Mouse (Mus musculus) heart, embryonic 13.5 days (tissue): ENCODE results near the gene Ern2. TPM values are rescaled to one million over a fixed set of nuclear protein-coding genes. Genes with fewer than 3 reads are reported as not detected.
A peak's percentile ranks its signal among the peaks of the same experiment; 100 is the strongest.

Experiments
- ATAC-seq: fragments of 200-750 bp; cut with Nextera tagmentation; 2 replicates; pipeline ENCODE4 v1.8.0; 2017; ENCODE audit warnings: moderate TSS enrichment; ENCODE audit not compliant: insufficient number of reproducible peaks, low FRiP score, low TSS enrichment; ENCODE audit errors: extremely low read depth
- H3K27ac ChIP-seq: fragments of 300-500 bp; sonication (generic); replicated peaks from 2 replicates; pipeline ENCODE4 v1.5.1; 2015; ENCODE audit warnings: moderate library complexity, mild to moderate bottlenecking, inconsistent platforms
- H3K27me3 ChIP-seq: fragments of 300-500 bp; sonication (generic); replicated peaks from 2 replicates; pipeline ENCODE4 v1.6.1; 2015; ENCODE audit warnings: mild to moderate bottlenecking, inconsistent platforms
- H3K36me3 ChIP-seq: fragments of 300-500 bp; sonication (generic); 2 replicates; pipeline ENCODE4 v1.6.1; 2015; ENCODE audit warnings: mild to moderate bottlenecking, inconsistent platforms
- H3K4me1 ChIP-seq: fragments of 300-500 bp; sonication (generic); 2 replicates; pipeline ENCODE4 v1.6.1; 2015; ENCODE audit warnings: inconsistent platforms
- H3K4me2 ChIP-seq: fragments of 300-500 bp; sonication (generic); 2 replicates; pipeline ENCODE4 v1.6.1; 2015; ENCODE audit warnings: inconsistent platforms, mild to moderate bottlenecking, moderate library complexity
- H3K4me3 ChIP-seq: fragments of 300-500 bp; sonication (generic); 2 replicates; pipeline ENCODE4 v1.5.1; 2015; ENCODE audit warnings: moderate library complexity, mild to moderate bottlenecking, inconsistent platforms
- H3K9ac ChIP-seq: fragments of 300-500 bp; sonication (generic); 2 replicates; pipeline ENCODE4 v1.6.1; 2015; ENCODE audit warnings: inconsistent platforms, mild to moderate bottlenecking, moderate library complexity
- H3K9me3 ChIP-seq: fragments of 300-500 bp; sonication (generic); 2 replicates; pipeline ENCODE4 v1.6.1; 2016; ENCODE audit warnings: inconsistent platforms
- WGBS: fragments of 180-500 bp; shearing (Covaris S2); methylation state at CpG from one replicate; pipeline ENCODE4 v1.1.7; 2015; ENCODE audit warnings: mixed read lengths; 5-methylcytosine and 5-hydroxymethylcytosine counted together
- polyA plus RNA-seq: library from polyadenylated mRNA; unstranded; fragments of >200 nt; fragmentation: Nextera tagmentation; extraction: Ambion mirVana; gene quantifications from 2 replicates; pipeline ENCODE4 v1.2.1, GENCODE M21; 2015

Ern2 gene
- 0.06 TPM in 1 of 2 replicates, not detected in the other for polyA plus RNA-seq

DNA sequence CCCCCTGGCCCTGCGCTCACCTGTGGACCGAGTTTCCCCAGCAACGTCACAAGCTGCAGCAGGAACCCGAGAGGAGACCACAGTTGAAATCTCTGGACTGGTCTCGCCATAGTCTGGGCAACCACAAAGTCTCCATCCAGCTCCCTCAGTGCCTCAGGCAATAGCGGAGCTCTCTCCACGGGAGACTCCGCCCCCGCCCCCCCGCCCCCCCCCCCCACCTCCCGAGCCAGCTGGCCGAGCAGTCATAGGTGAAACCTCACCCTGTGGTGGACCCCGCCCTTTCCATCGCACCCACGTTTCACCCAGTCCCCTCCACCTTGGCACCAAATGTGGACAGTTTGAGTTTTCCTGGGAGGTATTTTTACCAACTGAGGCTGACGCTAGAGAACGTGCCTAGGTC lies at the start of gene Ern2:
Ern2 (minus strand) TSS at position 165 of the 400 bp plus-strand sequence.
- no peak within 1 kb of the TSS for H3K27ac ChIP-seq
- peak within 1 kb of the TSS; percentile 24; the same call in 1 of the 2 replicates for H3K4me2 ChIP-seq
- H3K9ac ChIP-seq = no peak within 1 kb of the TSS
- WGBS = 18% methylated on average over 17 of the region's 17 CpGs
- H3K4me3 ChIP-seq = no peak within 1 kb of the TSS
- no peaks in the 10 kb centered on the region for H3K36me3 ChIP-seq
- H3K27me3 ChIP-seq = 0 out of 2 replicates have a peak, but pooled peaks cover 9% of the 10 kb centered on the region
- H3K4me1 ChIP-seq = no peaks in the 10 kb centered on the region; the same call in 1 of the 2 replicates
- ATAC-seq = no peak
- H3K9me3 ChIP-seq = no peaks in the 10 kb centered on the region

DNA sequence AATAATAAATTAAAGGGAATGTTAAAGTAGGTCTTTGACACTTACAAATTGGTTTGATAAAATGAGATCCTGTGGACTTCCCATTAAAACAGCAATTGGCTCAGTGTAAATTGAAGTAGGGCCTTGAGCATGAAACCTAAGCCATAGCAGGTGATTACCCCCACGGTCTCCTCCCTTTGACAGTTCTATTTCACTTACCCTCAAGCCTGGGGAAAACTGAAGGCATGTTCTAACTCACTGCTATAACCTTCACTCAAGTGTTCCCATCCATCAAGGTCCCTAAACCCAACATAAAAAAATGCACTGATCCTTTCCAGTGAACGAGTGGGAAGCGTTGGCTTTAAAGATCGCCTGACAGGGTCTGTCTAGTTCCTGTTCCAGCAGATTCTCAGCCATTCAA lies 44.9 kb upstream of the Ern2 start:
- no peaks in the 10 kb centered on the region for H3K9me3 ChIP-seq
- no peak overlapping the region for H3K4me2 ChIP-seq
- no peaks in the 10 kb centered on the region for H3K36me3 ChIP-seq
- no peaks in the 10 kb centered on the region for H3K27me3 ChIP-seq
- H3K4me1 ChIP-seq = no peaks in the 10 kb centered on the region
- no peak overlapping the region for H3K27ac ChIP-seq
- ATAC-seq = no peak
- H3K9ac ChIP-seq = no peak overlapping the region
- WGBS = 72% methylated on average over 4 of the region's 4 CpGs
- H3K4me3 ChIP-seq = no peak overlapping the region

DNA sequence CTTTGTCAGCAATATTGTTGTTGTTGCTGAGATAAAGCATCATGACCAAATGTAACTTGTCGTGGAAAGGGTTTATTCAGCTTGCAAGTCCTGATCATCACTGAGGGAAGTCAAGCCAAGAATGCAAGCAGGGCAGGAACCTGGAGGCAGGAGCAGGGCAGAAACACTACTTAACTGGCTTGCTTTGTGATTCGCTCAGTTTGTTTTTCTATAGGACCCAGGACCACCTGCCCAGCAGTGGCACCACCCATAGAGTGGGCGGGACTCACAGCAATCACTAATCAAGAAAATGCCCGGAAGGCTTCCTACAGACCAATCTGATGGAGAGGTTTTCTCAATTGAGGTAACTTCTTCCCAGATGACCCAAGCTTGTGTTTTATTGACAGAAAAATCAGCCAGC lies 43.9 kb upstream of the Ern2 start:
- no peak for ATAC-seq
- Histone ChIP-seq H3K27me3 (no peaks in the 10 kb centered on the region), H3K9ac (no peak overlapping the region), H3K4me2 (no peak overlapping the region), H3K4me1 (no peaks in the 10 kb centered on the region), H3K36me3 (no peaks in the 10 kb centered on the region), H3K4me3 (no peak overlapping the region), H3K27ac (no peak overlapping the region), H3K9me3 (no peaks in the 10 kb centered on the region)
- WGBS = 57% methylated on average over 4 of the region's 4 CpGs

DNA sequence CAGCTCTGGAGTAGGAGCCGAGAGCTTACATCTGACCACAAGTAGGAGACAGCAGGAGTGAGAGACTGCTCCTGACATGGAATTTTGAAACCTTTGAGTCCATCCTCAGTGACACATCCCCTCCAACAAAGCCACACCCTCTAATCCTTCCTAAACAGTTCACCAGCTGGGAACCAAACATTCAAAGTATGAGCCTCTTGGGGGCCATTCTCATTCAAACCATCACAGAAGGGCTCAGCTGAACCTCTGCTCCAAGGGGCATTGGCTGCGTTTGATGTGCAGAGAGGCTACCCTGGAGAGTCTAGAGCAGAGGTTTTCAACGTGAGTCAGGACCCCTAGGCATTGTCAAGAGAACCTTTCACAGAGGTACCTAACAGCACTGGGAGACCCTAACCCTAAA lies 43.3 kb upstream of the Ern2 start:
- ATAC-seq = no peak
- no peaks in the 10 kb centered on the region for H3K36me3 ChIP-seq
- no peak overlapping the region for H3K4me2 ChIP-seq
- H3K9me3 ChIP-seq = no peaks in the 10 kb centered on the region
- H3K27ac ChIP-seq = no peak overlapping the region
- H3K9ac ChIP-seq = no peak overlapping the region
- H3K4me3 ChIP-seq = no peak overlapping the region
- no peaks in the 10 kb centered on the region for H3K4me1 ChIP-seq
- no peaks in the 10 kb centered on the region for H3K27me3 ChIP-seq
- 53% methylated on average over 3 of the region's 3 CpGs for WGBS

DNA sequence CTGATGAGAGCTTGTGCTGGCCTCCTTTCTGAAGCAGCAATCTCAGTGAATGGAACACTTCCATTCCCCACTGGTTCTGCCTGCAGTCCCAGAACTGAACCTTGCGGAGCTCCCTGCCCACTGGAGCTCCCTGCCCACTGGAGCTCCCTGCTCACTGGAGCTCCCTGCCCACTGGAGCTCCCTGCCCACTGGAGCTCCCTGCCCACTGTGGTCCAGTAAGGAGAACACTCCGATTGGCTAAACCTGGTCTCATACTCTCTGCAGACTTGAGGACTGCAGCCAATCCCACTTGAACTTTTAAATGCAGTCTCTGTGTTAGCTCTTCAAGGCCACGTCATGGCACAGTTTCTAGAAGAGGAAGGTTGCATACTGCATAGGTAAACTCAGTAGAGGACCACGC lies 40.7 kb upstream of the Ern2 start:
- Histone ChIP-seq H3K27me3 (no peaks in the 10 kb centered on the region), H3K9ac (no peak overlapping the region), H3K4me1 (no peaks in the 10 kb centered on the region), H3K4me2 (no peak overlapping the region), H3K4me3 (no peak overlapping the region), H3K9me3 (no peaks in the 10 kb centered on the region), H3K36me3 (no peaks in the 10 kb centered on the region), H3K27ac (no peak overlapping the region)
- no peak for ATAC-seq
- 75% methylated on average over 4 of the region's 4 CpGs for WGBS

DNA sequence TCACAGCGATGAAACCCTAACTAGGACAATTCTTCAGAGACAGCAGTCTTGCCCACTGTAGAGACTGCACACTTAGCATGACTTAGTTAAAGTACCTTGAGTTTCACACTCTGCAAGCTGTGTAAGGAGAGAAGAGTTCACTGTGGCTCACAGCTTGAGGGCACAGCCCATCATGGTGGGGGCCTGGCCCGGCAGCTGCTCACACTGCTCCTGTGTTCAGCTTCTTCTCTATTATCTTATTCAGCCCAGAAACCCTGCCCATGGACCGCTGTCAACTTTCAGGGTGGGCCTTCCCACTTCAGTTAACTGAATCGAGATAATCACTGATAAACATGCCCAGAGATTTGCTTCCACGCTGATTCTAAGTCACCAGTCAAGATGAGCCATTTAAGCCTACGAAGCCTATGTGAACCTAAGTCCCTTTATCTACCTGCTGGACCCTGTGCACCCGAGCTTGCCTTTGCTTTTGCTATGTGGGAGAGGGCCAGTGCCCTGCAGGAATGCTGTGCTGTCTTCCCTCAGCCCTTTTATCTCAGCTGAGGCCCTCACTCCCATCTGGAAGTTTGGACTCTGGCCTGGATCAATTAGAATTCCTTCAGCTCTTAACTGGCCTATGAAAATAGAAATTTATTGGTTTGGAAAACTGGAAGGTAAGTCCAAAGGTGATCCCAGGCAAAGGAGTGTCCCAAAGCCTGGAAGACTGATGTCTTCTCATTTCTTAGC lies 40.2 kb upstream of the Ern2 start:
- Histone ChIP-seq H3K27me3 (no peaks in the 10 kb centered on the region; the same call in 1 of the 2 replicates), H3K4me2 (no peak overlapping the region), H3K36me3 (no peaks in the 10 kb centered on the region), H3K9me3 (no peaks in the 10 kb centered on the region), H3K9ac (no peak overlapping the region), H3K4me3 (no peak overlapping the region), H3K27ac (no peak overlapping the region), H3K4me1 (no peaks in the 10 kb centered on the region)
- 56% methylated on average over 7 of the region's 7 CpGs for WGBS
- ATAC-seq = no peak

DNA sequence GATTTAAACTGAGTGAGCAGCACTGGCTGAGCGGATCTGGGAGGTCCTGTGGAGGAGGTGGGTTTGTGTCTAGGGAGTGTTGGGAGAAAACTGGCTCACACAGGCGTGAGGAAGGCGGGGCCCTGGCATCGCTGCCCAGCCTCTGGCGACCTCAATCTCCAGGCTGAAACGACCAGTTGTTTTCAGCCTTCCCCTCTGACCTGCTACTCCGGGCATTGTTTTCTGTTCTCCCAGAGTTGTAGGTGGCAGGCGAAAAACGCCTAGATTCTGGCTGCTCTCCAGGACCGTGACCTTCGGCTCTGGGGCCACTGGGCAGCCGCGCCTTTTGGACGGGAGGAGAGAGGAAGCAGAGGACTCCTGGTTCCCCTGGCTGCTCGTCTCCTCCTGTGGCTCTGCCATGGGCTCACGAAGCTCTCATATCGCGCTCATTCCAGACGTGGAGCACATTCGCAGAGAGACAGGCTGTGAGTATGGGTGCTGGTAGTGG lies 33.4 kb upstream of the Ern2 start, which contains the start of gene Chp2:
Chp2 (plus strand) TSS at position 182 of the 487 bp plus-strand sequence.
- Histone ChIP-seq H3K4me2 (peak within 1 kb of the TSS; percentile 69), H3K36me3 (no peaks in the 10 kb centered on the region), H3K4me1 (0 out of 2 replicates have a peak, but pooled peaks cover 8% of the 10 kb centered on the region), H3K9me3 (peaks cover 7% of the 10 kb centered on the region; the same call in 1 of the 2 replicates), H3K4me3 (peak within 1 kb of the TSS; percentile 43), H3K27me3 (peaks cover 16% of the 10 kb centered on the region), H3K27ac (no peak within 1 kb of the TSS), H3K9ac (peak within 1 kb of the TSS; percentile 56)
- WGBS = 14% methylated on average over 20 of the region's 20 CpGs
- no peak for ATAC-seq

DNA sequence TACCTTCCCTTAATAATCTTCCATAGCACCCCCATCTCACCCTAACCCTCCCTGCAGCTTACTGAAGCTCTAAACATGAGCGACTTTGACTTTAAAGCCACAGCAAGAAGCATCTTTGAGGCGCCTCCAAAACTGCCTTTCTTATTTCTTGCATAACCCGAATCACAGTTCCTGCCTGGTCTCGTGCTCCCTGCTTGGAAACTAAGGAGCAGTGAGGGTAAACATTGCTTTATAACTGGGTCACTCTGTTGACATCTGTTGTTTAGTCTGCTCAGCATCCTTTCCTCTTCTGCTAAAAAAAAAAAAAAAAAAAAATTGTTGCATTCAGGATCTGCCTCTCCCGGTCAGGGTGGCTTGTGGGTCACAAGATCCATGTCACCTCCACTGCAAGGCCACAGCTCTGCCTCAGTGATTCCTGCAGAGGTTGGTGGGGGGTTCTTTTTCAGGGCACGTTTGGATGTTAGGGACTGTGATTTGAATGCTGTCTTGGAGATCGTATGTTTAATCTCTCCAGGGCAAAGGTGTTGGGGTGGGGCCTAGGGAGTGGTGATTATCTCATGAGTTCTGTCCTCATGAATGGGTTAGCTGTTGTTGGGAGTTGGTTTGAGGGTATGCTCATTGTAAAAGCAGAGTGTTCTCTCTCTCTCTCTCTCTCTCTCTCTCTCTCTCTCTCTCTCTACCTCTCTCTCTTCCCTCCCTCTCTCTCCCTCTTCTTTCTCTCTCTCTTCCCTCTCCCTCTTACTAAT lies 22.4 kb upstream of the Ern2 start:
- WGBS = 49% methylated on average over 7 of the region's 7 CpGs
- Histone ChIP-seq H3K9me3 (no peaks in the 10 kb centered on the region), H3K27me3 (0 out of 2 replicates have a peak, but pooled peaks cover 8% of the 10 kb centered on the region), H3K36me3 (no peaks in the 10 kb centered on the region), H3K4me2 (no peak overlapping the region), H3K4me3 (no peak overlapping the region), H3K4me1 (no peaks in the 10 kb centered on the region), H3K9ac (no peak overlapping the region), H3K27ac (no peak overlapping the region)
- ATAC-seq = no peak

DNA sequence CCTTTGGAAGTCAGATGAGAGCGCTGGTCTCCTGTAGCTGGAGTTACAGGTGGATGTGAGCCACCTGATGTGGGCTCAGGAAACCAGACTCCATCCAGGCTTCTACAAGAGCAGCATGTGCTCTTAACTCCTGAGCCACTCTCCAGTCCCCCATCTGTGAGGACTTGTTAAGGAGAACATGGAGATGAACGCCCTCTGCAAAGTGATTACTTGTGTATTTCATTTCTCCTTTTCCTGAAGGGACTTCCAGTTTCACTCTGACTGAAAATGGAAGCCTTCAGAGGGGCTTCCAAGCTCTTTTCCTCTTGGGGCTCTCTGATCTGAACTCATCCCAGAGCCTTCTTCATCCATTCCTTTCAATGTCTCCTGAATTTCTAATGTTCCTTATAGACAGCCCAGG lies 20.1 kb upstream of the Ern2 start:
- H3K27me3 ChIP-seq = 0 out of 2 replicates have a peak, but pooled peaks cover 8% of the 10 kb centered on the region
- no peaks in the 10 kb centered on the region for H3K4me1 ChIP-seq
- no peak overlapping the region for H3K9ac ChIP-seq
- no peak for ATAC-seq
- H3K9me3 ChIP-seq = no peaks in the 10 kb centered on the region
- no peak overlapping the region for H3K4me2 ChIP-seq
- no peak overlapping the region for H3K27ac ChIP-seq
- H3K36me3 ChIP-seq = no peaks in the 10 kb centered on the region
- WGBS = 75% methylated on average over 2 of the region's 2 CpGs
- no peak overlapping the region for H3K4me3 ChIP-seq

DNA sequence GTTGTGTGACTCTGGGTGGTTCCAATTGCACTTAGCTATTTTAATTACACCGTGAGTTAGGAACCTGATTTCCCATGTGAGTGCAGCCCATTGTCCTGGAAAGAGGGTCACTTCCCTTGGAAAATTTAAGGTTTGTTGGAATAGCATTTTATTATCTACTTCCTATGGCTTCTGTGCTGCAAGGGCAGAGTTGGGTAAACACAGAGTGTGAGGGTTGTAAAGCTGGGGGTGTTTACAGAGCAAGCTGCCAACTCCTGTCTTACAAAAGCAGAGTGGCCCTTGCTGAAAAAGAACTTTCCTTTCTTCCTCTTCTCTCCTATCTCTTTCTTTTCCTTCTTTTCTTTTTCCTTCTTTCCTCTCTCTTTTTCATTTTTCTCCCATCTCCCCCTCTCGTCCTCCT lies 17.9 kb upstream of the Ern2 start:
- 51% methylated on average over 2 of the region's 2 CpGs for WGBS
- Histone ChIP-seq H3K9me3 (no peaks in the 10 kb centered on the region), H3K27me3 (0 out of 2 replicates have a peak, but pooled peaks cover 8% of the 10 kb centered on the region), H3K4me2 (no peak overlapping the region), H3K27ac (peak overlapping the region; percentile 61), H3K4me1 (0 out of 2 replicates have a peak, but pooled peaks cover 3% of the 10 kb centered on the region), H3K36me3 (no peaks in the 10 kb centered on the region), H3K4me3 (no peak overlapping the region), H3K9ac (no peak overlapping the region)
- ATAC-seq = no peak

DNA sequence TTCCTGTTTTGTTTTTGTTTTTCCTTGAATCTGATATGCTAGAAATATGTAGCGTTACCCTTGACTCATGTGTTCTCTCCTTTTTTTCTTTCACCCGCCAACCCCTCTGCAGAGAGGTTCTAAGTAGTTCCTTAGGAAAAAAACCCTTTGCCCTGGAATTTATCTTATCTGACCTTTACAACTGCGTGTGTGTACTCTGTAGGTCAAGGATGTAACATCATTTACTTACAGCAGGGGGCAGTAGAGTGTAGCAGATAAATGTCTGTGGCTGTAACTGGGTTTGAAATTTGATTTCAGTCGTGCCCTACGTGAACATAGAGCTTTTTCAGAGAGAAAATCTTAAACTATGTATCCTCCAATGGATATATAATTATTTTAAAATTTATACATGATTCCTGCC lies 13.3 kb upstream of the Ern2 start:
- no peak for ATAC-seq
- Histone ChIP-seq H3K4me2 (no peak overlapping the region), H3K4me3 (no peak overlapping the region), H3K36me3 (no peaks in the 10 kb centered on the region), H3K9ac (no peak overlapping the region), H3K4me1 (0 out of 2 replicates have a peak, but pooled peaks cover 3% of the 10 kb centered on the region), H3K27me3 (no peaks in the 10 kb centered on the region), H3K27ac (no peak overlapping the region), H3K9me3 (no peaks in the 10 kb centered on the region)
- WGBS = 16% methylated on average over 5 of the region's 5 CpGs
